Mouse (Mus musculus): ENCODE results near the gene Uchl3. TPM values are rescaled to one million over a fixed set of nuclear protein-coding genes. Genes with fewer than 3 reads are reported as not detected.

Gene Uchl3
- total RNA-seq, 2 experiments from 2014 or later, result 14.0 to 15.8 TPM

DNA sequence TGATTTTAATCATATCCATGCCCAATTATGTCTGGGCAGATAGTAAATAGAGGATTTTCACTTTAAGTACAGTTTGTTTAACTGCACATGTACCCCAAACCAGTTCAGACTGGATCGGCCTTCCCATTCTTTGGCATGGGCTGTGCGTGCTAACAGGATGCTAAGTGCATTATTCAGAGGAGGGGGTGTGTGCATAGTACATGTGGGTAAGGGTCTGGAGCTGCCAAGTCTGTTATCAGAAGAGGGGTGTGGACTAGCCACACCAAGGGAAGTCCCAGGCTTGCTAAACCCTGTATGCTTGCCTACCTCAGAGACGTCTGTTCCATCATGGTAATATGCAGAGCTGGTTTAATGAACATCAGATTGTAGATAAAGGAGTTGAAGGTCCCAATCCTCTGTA, 10.5 kb downstream of the Uchl3 start:
- no peak for ATAC-seq (replicated peaks; ENCODE audit: low FRiP score, poor library complexity, severe bottlenecking)

DNA sequence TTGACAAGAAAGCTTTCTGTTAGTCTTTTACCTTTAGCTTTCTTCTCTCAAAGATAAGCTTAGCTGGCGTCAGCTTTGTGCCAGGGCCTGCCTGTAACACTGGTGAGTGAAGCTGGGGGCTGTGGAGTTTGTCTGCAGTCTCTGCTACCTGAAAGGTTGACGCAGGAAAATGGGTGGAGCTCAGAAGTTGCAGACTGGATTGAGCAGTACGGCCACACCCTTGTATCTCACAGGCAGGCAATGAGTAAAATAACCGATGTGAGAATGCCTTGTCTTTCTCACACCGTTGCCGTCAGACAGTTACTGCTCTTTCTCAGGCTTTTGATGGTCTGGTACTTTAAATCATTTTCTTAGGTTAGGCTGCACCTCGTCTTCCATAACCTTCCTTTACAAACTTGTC, 12.3 kb downstream of the Uchl3 start:
- ATAC-seq (replicated peaks; ENCODE audit: low FRiP score, poor library complexity, severe bottlenecking), result no peak

DNA sequence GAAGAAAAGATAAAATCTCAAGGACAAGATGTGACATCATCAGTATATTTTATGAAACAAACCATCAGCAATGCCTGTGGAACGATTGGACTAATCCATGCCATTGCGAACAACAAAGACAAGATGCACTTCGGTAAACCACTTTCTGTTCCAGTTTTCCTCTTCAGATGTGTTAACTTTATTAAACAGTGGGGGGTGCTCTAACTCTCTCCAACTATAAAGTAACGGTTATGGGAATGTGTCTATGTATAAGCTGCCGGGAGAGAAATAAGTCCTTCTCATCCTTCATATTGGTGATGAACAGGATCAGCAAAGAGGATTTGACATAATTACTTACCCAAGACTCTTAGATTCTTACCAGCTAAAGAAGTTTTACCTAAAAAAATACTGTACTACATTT, 12.8 kb downstream of the Uchl3 start:
- no peak for ATAC-seq (replicated peaks; ENCODE audit: low FRiP score, poor library complexity, severe bottlenecking)

DNA sequence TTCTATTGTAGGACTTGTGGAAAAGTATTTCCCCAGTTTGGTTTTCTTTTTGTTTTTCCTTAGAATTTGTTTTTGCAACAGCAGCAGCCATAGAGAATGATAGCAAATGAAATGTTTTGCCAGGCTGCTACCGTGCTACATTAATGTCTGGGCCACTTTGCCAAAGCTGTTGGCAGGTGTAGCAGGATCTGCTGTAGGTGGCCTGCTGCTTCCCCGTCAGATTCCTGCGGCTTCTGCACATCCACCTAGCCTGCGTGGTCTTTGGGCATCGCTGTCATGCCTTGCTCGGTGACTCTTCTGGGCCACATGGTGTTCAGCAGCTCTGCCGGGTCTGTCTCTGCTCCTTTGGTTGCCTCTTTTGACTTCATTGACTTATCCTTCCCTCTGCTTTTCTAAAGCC, 14.9 kb downstream of the Uchl3 start:
- no peak for ATAC-seq (replicated peaks; ENCODE audit: low FRiP score, poor library complexity, severe bottlenecking)

DNA sequence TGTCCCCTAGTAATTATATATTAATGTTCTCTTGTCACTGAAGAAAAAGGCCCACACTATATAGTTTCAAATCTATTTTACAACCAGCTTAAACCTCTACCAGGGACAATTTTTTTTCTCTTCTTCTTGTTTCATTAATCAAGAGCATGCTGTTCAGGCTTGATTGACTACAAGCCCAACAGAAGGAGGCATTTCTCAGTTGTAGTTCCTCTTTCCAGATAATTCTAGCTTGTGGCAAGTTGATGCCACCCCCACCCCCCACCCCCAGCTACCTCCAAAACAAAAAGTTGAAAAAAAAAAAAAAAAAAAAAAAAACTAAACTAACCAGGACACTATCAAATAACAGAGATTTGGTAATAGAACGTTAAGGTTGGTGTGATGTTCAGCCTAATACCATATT, 18.5 kb downstream of the Uchl3 start:
- ATAC-seq (replicated peaks; ENCODE audit: low FRiP score, poor library complexity, severe bottlenecking), result no peak

DNA sequence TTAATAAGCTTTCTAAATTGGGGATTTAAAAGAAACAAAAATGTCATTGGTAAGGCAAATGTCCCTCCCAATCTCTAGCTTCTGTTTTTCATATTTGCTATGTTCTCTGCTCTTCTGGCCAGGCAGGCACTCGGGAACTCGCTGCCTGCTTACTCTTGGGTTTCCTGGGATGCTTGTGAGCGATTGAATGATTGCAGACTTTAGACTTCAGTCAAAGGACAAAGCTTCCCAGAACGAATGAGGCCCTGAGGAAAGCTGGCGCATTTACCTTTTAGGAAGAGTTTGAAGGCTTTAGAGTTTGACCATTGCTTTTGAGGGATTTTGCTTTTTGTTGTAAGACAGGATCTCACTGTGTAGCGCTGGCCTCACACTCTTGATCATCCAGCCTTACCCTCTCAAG, 33.9 kb downstream of the Uchl3 start:
- no peak for ATAC-seq (replicated peaks; ENCODE audit: low FRiP score, poor library complexity, severe bottlenecking)

DNA sequence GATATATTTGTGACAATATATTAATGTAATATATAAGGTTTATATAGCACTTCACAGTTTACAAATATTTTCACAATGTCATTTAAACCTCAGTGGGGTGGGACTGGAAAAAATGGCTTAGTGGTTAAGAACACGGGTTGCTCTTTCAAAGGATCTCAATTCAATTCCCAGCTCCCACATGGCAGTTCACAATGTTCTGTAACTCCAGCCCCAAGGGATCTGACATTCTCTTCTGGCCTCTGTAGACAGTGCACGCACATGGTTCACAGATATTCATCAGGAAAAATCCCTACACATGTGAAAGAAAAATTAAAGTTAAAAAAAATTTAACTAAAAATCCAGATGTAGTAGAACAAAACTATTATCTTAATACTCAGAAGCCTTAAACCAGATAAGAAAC, 34.6 kb downstream of the Uchl3 start:
- no peak for ATAC-seq (replicated peaks; ENCODE audit: low FRiP score, poor library complexity, severe bottlenecking)

DNA sequence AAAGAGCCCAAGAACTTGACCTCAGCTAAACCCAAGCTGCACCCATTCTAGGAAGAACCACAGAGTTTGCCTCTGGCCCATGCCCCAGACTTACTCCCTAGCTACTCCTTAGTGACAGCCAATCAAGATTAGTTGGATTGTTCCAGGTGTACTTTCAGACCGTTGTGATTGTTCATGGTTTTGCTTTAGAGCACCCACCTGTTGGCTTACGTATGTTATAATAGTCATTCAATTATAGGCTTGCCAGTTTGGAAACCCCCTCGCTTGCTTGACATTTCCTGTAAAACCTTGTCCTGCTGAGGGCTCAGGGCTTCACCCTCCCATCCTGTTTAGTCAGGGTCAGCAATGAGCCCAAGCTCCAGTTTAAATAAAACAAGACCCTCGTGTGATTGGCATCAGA, 50.7 kb downstream of the Uchl3 start:
- no peak for ATAC-seq (replicated peaks; ENCODE audit: low FRiP score, poor library complexity, severe bottlenecking)

DNA sequence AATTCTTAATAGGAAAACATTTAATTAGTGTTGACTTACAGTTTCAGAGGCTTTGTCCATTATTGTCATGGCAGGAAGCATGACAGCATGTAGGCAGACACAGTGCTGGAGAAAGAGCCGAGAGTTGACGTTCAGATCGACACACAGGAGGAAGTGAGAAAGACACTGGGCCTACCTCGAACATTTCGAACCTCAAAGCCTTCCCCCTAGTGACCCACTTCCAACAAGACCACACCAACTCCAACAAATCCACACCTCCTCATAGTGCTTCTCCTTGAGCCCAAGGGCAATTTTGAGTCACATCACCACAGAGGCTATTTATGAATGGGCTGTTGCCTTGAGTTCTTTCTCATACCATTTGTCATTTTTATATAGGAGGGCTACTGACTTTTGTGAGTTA, 53.3 kb downstream of the Uchl3 start:
- no peak for ATAC-seq (replicated peaks; ENCODE audit: low FRiP score, poor library complexity, severe bottlenecking)

DNA sequence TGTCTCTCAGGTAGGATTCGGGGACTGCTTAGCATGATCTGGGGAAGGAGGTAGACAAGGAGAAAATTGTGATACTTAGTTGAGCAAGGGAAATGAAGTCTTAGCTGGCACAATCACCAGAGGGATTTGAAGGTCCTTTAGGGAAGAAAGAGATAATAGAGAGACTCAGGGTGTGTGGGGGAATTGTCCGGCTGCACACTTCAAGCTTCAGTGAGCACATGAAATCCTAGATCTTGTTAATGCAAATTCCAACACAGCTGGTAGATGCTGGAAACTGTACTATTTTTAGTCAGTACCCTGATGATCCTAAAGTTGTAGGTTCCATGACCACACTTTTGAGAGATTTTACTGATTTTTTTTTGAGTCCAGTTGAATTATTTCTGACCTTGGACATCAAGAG, 60.6 kb downstream of the Uchl3 start:
- no peak for ATAC-seq (replicated peaks; ENCODE audit: low FRiP score, poor library complexity, severe bottlenecking)

DNA sequence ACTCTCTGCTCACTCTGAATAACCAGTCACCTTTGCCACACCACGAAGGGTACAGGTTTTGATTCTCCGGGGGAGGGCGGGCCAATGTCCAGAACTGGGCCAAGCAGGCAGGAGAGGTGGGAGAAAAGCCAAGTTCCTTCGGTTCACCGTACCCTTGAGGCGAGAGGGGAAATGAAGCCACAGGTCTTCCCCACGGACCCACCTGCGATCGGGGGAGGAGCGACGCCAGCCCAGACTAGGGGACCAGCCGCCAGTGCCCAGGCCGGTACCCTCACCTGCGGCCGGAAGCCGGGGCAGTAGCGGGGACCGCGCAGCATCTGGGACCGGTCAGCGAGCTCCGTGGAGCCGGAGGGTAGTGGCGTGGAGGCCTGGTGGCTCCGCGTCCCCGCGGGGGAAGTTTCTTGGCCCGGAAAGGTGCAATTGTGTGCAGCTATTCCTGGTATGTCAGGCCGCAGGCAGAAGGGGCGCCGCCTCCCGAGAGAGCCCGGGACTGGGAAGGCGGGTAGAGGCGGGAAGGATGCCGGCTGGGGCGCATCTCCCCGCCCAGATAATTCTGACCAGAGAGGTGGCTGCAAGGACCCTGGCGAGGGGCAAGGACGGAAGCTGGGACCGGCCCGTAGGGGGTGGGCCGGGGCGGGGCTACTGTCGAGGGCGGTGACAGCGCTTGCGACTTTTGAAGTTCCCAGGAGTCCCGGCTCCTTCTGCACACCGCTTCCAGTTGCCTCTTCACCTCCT, 75.6 kb downstream of the Uchl3 start, which contains the start of the genes Gm9922 and Lmo7:
Gene Gm9922, minus strand, starts transcription at position 578 of the 735 bp plus-strand sequence.
Gene Lmo7, plus strand, starts transcription at position 721 of the 735 bp plus-strand sequence.
- no peak for ATAC-seq (replicated peaks; ENCODE audit: low FRiP score, poor library complexity, severe bottlenecking)

DNA sequence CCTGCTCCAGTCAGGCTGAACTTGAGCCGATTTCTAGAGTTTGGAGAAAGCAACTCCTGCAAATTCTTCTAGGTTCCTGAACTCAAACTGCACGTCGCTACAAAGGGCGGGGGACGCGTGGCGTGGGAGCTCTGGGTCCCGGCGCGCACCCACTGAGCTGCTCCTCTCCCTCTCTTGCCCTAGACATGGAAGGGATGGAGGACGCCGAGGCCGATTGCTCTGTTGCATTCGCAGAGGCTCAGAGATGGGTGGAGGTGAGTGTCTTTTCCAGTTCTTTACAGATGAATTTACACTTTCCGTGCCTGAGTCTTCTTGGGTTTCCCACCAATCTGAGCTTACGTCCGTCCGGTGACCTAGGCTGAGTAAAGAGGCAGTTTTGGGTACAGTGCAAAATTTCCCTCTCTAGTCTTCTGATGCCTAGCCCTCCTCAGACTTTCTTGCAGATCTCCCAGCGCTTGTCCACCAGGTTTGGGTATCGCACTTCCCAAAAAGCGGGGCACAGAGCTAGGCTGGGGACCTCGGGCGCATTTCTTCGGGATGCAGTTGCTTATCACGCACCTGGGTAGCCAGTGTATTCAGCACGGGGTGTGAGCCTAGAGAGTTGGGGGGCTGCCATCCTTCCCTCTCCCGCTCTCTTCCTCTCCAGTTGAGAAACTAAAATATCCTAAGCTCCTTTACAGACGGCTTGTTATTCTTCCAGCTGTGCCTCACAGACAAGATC, 76.4 kb downstream of the Uchl3 start:
- no peak for ATAC-seq (replicated peaks; ENCODE audit: low FRiP score, poor library complexity, severe bottlenecking)

DNA sequence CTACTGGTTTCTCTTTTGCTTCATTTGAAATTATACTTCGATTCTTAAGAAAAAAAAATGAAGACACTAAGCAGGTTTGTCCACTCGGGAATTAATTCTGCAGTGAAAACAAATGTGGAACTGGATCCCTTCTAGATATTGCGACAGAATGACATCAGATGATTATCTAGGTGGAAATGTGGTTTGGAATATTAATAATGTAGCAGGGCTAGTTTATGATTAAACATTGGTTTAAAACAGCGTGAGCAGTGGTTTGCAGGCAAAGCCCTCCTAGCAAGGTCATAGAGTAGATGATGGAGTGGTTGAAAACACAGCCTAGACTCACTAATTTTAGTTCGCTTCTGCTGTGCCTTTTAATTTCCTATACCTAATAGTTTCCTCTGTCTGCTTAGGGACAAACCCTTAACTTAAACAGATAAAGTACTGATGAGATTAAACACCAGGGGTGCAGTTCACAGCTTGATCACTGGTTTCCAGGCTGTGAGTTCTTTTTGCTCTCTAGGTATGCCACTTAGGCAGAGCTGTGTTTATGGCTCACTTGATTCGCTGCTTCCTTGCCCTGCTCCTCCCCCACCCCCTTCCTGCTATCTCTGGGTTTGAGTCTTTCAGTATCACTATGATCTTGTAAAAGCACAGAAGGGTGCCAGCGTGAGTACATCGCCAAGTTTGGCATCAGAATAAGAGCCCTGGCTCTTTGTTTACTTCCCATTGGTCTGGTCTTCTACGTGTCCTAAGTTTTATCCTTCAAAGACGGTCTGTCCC, 80.0 kb downstream of the Uchl3 start:
- ATAC-seq (replicated peaks; ENCODE audit: low FRiP score, poor library complexity, severe bottlenecking), result no peak

DNA sequence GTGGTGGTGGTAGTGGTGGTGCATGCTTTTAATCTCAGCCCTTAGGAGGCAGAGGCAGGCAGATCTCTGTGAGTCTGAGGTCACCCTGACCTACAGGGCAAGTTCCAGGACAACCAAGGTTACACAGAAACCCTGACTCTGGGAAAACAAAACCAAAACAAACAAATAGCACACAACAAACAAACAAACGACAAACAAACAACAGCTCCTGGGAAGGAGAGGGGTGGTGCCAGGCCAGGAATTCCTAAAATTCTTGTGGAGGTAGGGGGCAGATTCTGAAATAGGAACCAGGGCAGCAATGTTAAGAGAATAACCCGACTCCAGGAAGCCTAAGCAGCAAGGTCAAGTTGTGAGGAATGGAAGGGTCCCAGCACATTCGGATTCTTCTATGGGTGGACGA, 83.7 kb downstream of the Uchl3 start:
- no peak for ATAC-seq (replicated peaks; ENCODE audit: low FRiP score, poor library complexity, severe bottlenecking)

Other genes starting within 250 kb of the Uchl3 start
- gene Tbc1d4, start 44.8 kb upstream of the Uchl3 start, total RNA-seq (2015; ENCODE audit: low replicate concordance), result 1.3 and 4.6 TPM in 2 replicates
- gene Tbc1d4, start 44.8 kb upstream of the Uchl3 start, total RNA-seq (2017; ENCODE audit: low replicate concordance), result 2.8 and 3.2 TPM in 2 replicates
- 14.4 and 17.9 TPM in 2 replicates for gene Commd6, start 13.3 kb upstream of the Uchl3 start, total RNA-seq (2015; ENCODE audit: low replicate concordance)
- gene Commd6, start 13.3 kb upstream of the Uchl3 start, total RNA-seq (2017; ENCODE audit: low replicate concordance), result 2.2 and 6.2 TPM in 2 replicates
- gene Gm9922, start 75.8 kb downstream of the Uchl3 start, total RNA-seq (2015; ENCODE audit: low replicate concordance), result not detected in 2 replicates
- not detected in 2 replicates for gene Gm9922, start 75.8 kb downstream of the Uchl3 start, total RNA-seq (2017; ENCODE audit: low replicate concordance)
- gene Lmo7, start 76.0 kb downstream of the Uchl3 start, total RNA-seq (2015; ENCODE audit: low replicate concordance), result not detected in 2 replicates
- 0.26 TPM in 1 of 2 replicates, not detected in the other for gene Lmo7, start 76.0 kb downstream of the Uchl3 start, total RNA-seq (2017; ENCODE audit: low replicate concordance)

All from erythroblast, adult 5-6 weeks (primary cell).